Mouse (Mus musculus) kidney, postnatal 0 days (tissue): ENCODE measurements around the gene Vmn2r109. TPM values are rescaled to one million over a fixed set of nuclear protein-coding genes. Genes with fewer than 3 reads are reported as not detected.
"Not testable (repeated sequence)": the region's sequence is repeated elsewhere in the genome, so short reads cannot be mapped to it uniquely, and the experiment has no call there.

Experiments used
- ATAC-seq: fragments of 200-750 bp; cut with Nextera tagmentation; replicated peaks from 2 replicates; pipeline ENCODE4 v1.8.0; 2017; ENCODE audit warnings: low read depth, moderate number of reproducible peaks, moderate TSS enrichment, moderate library complexity; ENCODE audit not compliant: low FRiP score
- DNase-seq: peaks from one replicate; pipeline ENCODE4 v3.0.0-alpha.2; 2016; ENCODE audit warnings: low spot score
- H3K27ac ChIP-seq: fragments of 300-500 bp; sonication (generic); 2 replicates; pipeline ENCODE4 v1.5.1; 2014; ENCODE audit warnings: mild to moderate bottlenecking
- H3K27me3 ChIP-seq: fragments of 300-500 bp; sonication (generic); 2 replicates; pipeline ENCODE4 v1.6.1; 2014; ENCODE audit warnings: low read length, mixed read lengths; ENCODE audit not compliant: insufficient read depth
- H3K36me3 ChIP-seq: fragments of 300-500 bp; sonication (generic); 2 replicates; pipeline ENCODE4 v1.6.1; 2014; ENCODE audit warnings: low read length, mixed read lengths; ENCODE audit not compliant: insufficient read depth
- H3K4me1 ChIP-seq: fragments of 300-500 bp; sonication (generic); replicated peaks from 2 replicates; pipeline ENCODE4 v1.6.1; 2014; ENCODE audit warnings: antibody characterized with exemption, low read length, mixed read lengths; ENCODE audit not compliant: insufficient read depth
- H3K4me2 ChIP-seq: fragments of 300-500 bp; sonication (generic); 2 replicates; pipeline ENCODE4 v1.6.1; 2014; ENCODE audit warnings: mild to moderate bottlenecking, low read length, moderate library complexity, mixed read lengths
- H3K4me3 ChIP-seq: fragments of 300-500 bp; sonication (generic); replicated peaks from 2 replicates; pipeline ENCODE4 v1.5.1; 2014; ENCODE audit warnings: low read depth, low read length
- H3K9ac ChIP-seq: fragments of 300-500 bp; sonication (generic); 2 replicates; pipeline ENCODE4 v1.6.1; 2014; ENCODE audit warnings: low read depth, low read length
- H3K9me3 ChIP-seq: fragments of 300-500 bp; sonication (generic); replicated peaks from 2 replicates; pipeline ENCODE4 v1.6.1; 2016; ENCODE audit warnings: low read length, inconsistent platforms, mixed read lengths
- CTCF ChIP-seq: IDR thresholded peaks from 2 replicates; pipeline ENCODE4 v1.5.1; 2016; ENCODE audit warnings: antibody characterized with exemption, low read depth, mild to moderate bottlenecking, moderate library complexity
- WGBS: fragments of 180-500 bp; shearing (Covaris S2); extraction: QIAGEN DNeasy Blood & Tissue Kit; methylation state at CpG from one replicate; pipeline ENCODE4 v1.1.7; 2014; 5-methylcytosine and 5-hydroxymethylcytosine counted together
- polyA plus RNA-seq: library from polyadenylated mRNA; unstranded; fragments of >200 nt; fragmentation: Nextera tagmentation; extraction: Ambion mirVana; gene quantifications from 2 replicates; pipeline ENCODE4 v1.2.1, GENCODE M21; 2015

Vmn2r109 gene
- polyA plus RNA-seq, result not detected in 2 replicates

GRCm38 (mm10) chr17:20564656-20565055, at the start of gene Vmn2r109:
Gene Vmn2r109, minus strand, starts transcription at chr17:20564756.
- WGBS, result 94% methylated on average over 1 of the region's 1 CpGs

GRCm38 (mm10) chr17:20596323-20596722, 31.8 kb upstream of the Vmn2r109 start, which contains the start of gene Vmn2r110:
Gene Vmn2r110, minus strand, starts transcription at chr17:20596423.
- no peaks in the 10 kb centered on the region for H3K4me1 ChIP-seq
- WGBS, result 38% methylated on average over 1 of the region's 1 CpGs
- no peak for DNase-seq
- no peak within 1 kb of the TSS for H3K4me2 ChIP-seq
- H3K9ac ChIP-seq, result no peak within 1 kb of the TSS
- no peaks in the 10 kb centered on the region for H3K36me3 ChIP-seq
- H3K4me3 ChIP-seq, result no peak within 1 kb of the TSS
- ATAC-seq, result no peak
- no peaks in the 10 kb centered on the region for H3K9me3 ChIP-seq
- H3K27ac ChIP-seq, result no peak within 1 kb of the TSS
- H3K27me3 ChIP-seq, result no peaks in the 10 kb centered on the region
- TF ChIP-seq CTCF, result no peak

More at GRCm38 (mm10) chr17:20564656-20565055, at the start of gene Vmn2r109:
- Histone ChIP-seq H3K4me1 (no peaks in the 10 kb centered on the region), H3K4me3 (no peak within 1 kb of the TSS), H3K9ac (no peak within 1 kb of the TSS), H3K4me2 (no peak within 1 kb of the TSS), H3K27ac (no peak within 1 kb of the TSS), H3K9me3 (no peaks in the 10 kb centered on the region), H3K27me3 (no peaks in the 10 kb centered on the region), H3K36me3 (no peaks in the 10 kb centered on the region)
- ATAC-seq (no peak), DNase-seq (no peak)
- no peak for TF ChIP-seq CTCF

- ATAC-seq, H3K9ac ChIP-seq, H3K27ac ChIP-seq, H3K9me3 ChIP-seq, H3K4me2 ChIP-seq, H3K36me3 ChIP-seq, H3K27me3 ChIP-seq, H3K4me1 ChIP-seq, H3K4me3 ChIP-seq, DNase-seq: not testable (repeated sequence)
These were observed 56.3 kb downstream of the Vmn2r109 start for GRCm38 (mm10) chr17:20508247-20508646.

GRCm38 (mm10) chr17:20497858-20498257, 66.7 kb downstream of the Vmn2r109 start, which contains the start of gene Vmn1r225:
Gene Vmn1r225, plus strand, starts transcription at chr17:20498158.
- Histone ChIP-seq H3K4me1 (no peaks in the 10 kb centered on the region), H3K9ac (no peak within 1 kb of the TSS), H3K36me3 (no peaks in the 10 kb centered on the region), H3K9me3 (no peaks in the 10 kb centered on the region), H3K27ac (no peak within 1 kb of the TSS), H3K4me2 (no peak within 1 kb of the TSS), H3K4me3 (no peak within 1 kb of the TSS), H3K27me3 (no peaks in the 10 kb centered on the region)
- TF ChIP-seq CTCF, result no peak
- no peak for ATAC-seq
- no peak for DNase-seq

Other genes starting within 250 kb of the Vmn2r109 start
- not detected in 2 replicates for gene Vmn2r107, start 219.5 kb downstream of the Vmn2r109 start, polyA plus RNA-seq
- not detected in 2 replicates for gene Vmn1r224, start 150.6 kb downstream of the Vmn2r109 start, polyA plus RNA-seq
- gene Vmn2r108, start 83.4 kb downstream of the Vmn2r109 start, polyA plus RNA-seq, result not detected in 2 replicates
- gene Vmn1r225, start 66.6 kb downstream of the Vmn2r109 start, polyA plus RNA-seq, result not detected in 2 replicates
- gene Vmn2r110, start 31.7 kb upstream of the Vmn2r109 start, polyA plus RNA-seq, result 0.01 TPM in 2 replicates
- not detected in 2 replicates for gene Fpr-rs3, start 60.1 kb upstream of the Vmn2r109 start, polyA plus RNA-seq
- not detected in 2 replicates for gene Vmn1r226, start 118.1 kb upstream of the Vmn2r109 start, polyA plus RNA-seq
- gene Vmn1r227, start 165.1 kb upstream of the Vmn2r109 start, polyA plus RNA-seq, result not detected in 2 replicates
- not detected in 2 replicates for gene Vmn1r228, start 221.4 kb upstream of the Vmn2r109 start, polyA plus RNA-seq
- not detected in 2 replicates for gene Vmn1r229, start 246.8 kb upstream of the Vmn2r109 start, polyA plus RNA-seq